Mouse (Mus musculus): Measurements from ENCODE around the gene Igfals. TPM values are rescaled to one million over a fixed set of nuclear protein-coding genes. Genes with fewer than 3 reads are reported as not detected.

Gene Igfals
- total RNA-seq (2014; rRNA removed; ENCODE audit: low replicate concordance): 1.7 TPM in 2 replicates
- 0.44 and 0.53 TPM in 2 replicates for polyA plus RNA-seq (2015; fragmentation: Nextera tagmentation; extraction: Ambion mirVana)

DNA sequence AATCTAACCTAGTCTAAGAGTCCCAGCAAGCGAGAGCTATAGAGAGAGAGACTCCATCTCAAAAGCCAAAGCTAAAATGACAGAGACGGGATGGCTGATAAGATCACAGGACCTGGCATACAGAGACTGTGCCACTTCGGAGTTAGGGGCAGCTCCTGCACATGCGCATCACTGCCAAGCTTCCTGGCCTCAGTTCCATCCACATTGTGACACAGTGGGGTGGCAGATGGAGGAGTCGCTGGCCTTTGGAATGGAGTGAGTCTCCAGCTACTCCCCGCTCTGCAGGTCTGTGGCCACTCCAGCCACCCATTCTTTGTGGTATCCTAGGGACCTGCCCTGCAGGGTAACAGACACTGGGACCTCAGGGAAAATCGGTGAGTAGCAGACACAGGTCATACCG, at the start of gene Igfals:
Gene Igfals, plus strand, starts transcription at position 222 of the 400 bp plus-strand sequence.
- WGBS: 85% methylated on average over 8 of the region's 8 CpGs
- Histone ChIP-seq H3K27me3 (ENCODE audit: control insufficient read depth, insufficient read depth, low read length) (no peaks in the 10 kb centered on the region), H3K9me3 (replicated peaks; ENCODE audit: control insufficient read depth, low read length) (no peaks in the 10 kb centered on the region), H3K4me3 (ENCODE audit: low read depth, low read length) (no peak within 1 kb of the TSS), H3K4me1 (ENCODE audit: control insufficient read depth, insufficient read depth) (no peaks in the 10 kb centered on the region), H3K4me2 (ENCODE audit: low read depth, low read length) (no peak within 1 kb of the TSS), H3K36me3 (replicated peaks; ENCODE audit: control insufficient read depth, insufficient read depth, low read length) (peaks cover 32% of the 10 kb centered on the region), H3K27ac (ENCODE audit: low read depth) (no peak within 1 kb of the TSS), H3K9ac (replicated peaks; ENCODE audit: low read depth, low read length) (no peak within 1 kb of the TSS)
- DNase-seq (ENCODE audit: low spot score) (no peak), ATAC-seq (ENCODE audit: insufficient read depth, low read depth) (no peak)
- TF ChIP-seq CTCF (IDR thresholded peaks at IDR 0.05; ENCODE audit: low read depth) (no peak), EP300 (IDR thresholded peaks at IDR 0.05; ENCODE audit: low read depth) (no peak)

DNA sequence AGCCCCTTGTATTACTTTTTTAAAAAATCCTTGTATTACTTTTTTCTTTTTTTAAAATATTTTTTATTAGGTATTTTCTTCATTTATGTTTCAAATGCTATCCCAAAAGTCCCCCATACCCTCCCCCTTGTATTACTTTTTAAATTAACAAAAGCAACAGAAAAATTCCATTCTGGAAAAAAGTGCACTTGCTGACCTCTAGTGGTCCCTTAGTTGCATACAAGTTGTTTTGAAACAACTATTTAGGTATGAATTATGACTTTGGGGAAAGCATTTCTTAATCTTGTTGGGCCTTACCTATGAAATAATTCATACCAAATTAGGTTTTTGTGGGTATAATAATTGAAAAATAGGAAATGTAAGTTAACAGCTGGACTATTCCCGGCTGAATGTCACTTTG, 48.3 kb upstream of the Igfals start:
- 27% methylated on average over 1 of the region's 1 CpGs for WGBS

DNA sequence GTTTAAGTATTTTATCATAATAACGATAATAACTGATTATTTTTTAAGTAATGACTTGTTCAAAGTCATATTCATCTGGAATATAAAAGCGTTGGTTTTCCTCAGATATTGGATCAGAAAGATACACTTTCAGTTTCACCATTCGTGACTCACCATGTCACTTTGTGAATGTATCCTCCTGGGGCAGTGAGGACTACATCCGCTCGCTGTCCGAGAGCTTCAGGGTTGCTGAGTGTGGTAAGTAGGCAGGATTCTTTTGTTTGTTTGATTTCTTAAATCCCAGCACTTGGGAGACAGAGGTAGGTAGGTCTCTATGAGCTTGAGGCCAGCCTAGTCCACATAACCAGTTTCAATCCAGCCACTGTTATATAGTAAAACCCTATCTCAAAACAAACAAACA, 47.6 kb upstream of the Igfals start:
- no peaks in the 10 kb centered on the region for H3K27me3 ChIP-seq (ENCODE audit: control insufficient read depth, insufficient read depth, low read length)
- no peak overlapping the region for H3K4me3 ChIP-seq (ENCODE audit: low read depth, low read length)
- H3K4me1 ChIP-seq (ENCODE audit: control insufficient read depth, insufficient read depth): no peaks in the 10 kb centered on the region
- H3K36me3 ChIP-seq (replicated peaks; ENCODE audit: control insufficient read depth, insufficient read depth, low read length): no peaks in the 10 kb centered on the region
- no peak overlapping the region for H3K4me2 ChIP-seq (ENCODE audit: low read depth, low read length)
- DNase-seq (ENCODE audit: low spot score) (no peak), ATAC-seq (ENCODE audit: insufficient read depth, low read depth) (no peak)
- H3K9me3 ChIP-seq (replicated peaks; ENCODE audit: control insufficient read depth, low read length): no peaks in the 10 kb centered on the region
- no peak for TF ChIP-seq CTCF (IDR thresholded peaks at IDR 0.05; ENCODE audit: low read depth)
- no peak for TF ChIP-seq EP300 (IDR thresholded peaks at IDR 0.05; ENCODE audit: low read depth)
- H3K27ac ChIP-seq (ENCODE audit: low read depth): no peak overlapping the region
- WGBS: 39% methylated on average over 6 of the region's 6 CpGs
- no peak overlapping the region for H3K9ac ChIP-seq (replicated peaks; ENCODE audit: low read depth, low read length)

More for the DNA sequence above, 48.3 kb upstream of the Igfals start:
- no peak overlapping the region for H3K4me3 ChIP-seq (ENCODE audit: low read depth, low read length)
- H3K27me3 ChIP-seq (ENCODE audit: control insufficient read depth, insufficient read depth, low read length): no peaks in the 10 kb centered on the region
- TF ChIP-seq EP300 (IDR thresholded peaks at IDR 0.05; ENCODE audit: low read depth): no peak
- peak; percentile 43 for TF ChIP-seq CTCF (IDR thresholded peaks at IDR 0.05; ENCODE audit: low read depth)
- no peak overlapping the region for H3K27ac ChIP-seq (ENCODE audit: low read depth)
- H3K4me2 ChIP-seq (ENCODE audit: low read depth, low read length): no peak overlapping the region
- no peak overlapping the region for H3K9ac ChIP-seq (replicated peaks; ENCODE audit: low read depth, low read length)
- no peaks in the 10 kb centered on the region for H3K4me1 ChIP-seq (ENCODE audit: control insufficient read depth, insufficient read depth)
- H3K36me3 ChIP-seq (replicated peaks; ENCODE audit: control insufficient read depth, insufficient read depth, low read length): no peaks in the 10 kb centered on the region
- no peak for ATAC-seq (ENCODE audit: insufficient read depth, low read depth)
- no peaks in the 10 kb centered on the region for H3K9me3 ChIP-seq (replicated peaks; ENCODE audit: control insufficient read depth, low read length)
- DNase-seq (ENCODE audit: low spot score): no peak

DNA sequence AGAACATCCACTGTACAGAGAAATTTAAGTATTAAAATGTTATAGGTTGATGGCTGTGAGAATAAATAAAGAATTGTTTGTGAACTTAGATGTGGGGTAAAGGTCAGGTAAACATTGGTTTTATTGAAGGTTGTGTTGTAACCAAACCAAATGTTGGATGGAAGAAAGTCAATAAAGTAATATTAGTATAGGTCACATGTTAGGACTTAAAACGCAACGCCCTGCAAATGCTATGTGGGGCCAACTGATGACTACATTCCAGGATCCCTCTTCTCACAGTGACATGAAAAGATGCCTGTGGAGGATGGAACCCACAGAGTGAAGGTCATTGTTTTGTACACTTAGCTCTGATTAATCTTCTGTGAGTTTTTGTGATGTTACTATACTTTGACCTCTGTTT, 46.3 kb upstream of the Igfals start:
- H3K4me3 ChIP-seq (ENCODE audit: low read depth, low read length): no peak overlapping the region
- H3K27ac ChIP-seq (ENCODE audit: low read depth): no peak overlapping the region
- H3K4me2 ChIP-seq (ENCODE audit: low read depth, low read length): no peak overlapping the region
- H3K27me3 ChIP-seq (ENCODE audit: control insufficient read depth, insufficient read depth, low read length): no peaks in the 10 kb centered on the region
- no peak for ATAC-seq (ENCODE audit: insufficient read depth, low read depth)
- no peaks in the 10 kb centered on the region for H3K9me3 ChIP-seq (replicated peaks; ENCODE audit: control insufficient read depth, low read length)
- WGBS: 49% methylated on average over 2 of the region's 2 CpGs
- no peaks in the 10 kb centered on the region for H3K4me1 ChIP-seq (ENCODE audit: control insufficient read depth, insufficient read depth)
- H3K9ac ChIP-seq (replicated peaks; ENCODE audit: low read depth, low read length): no peak overlapping the region
- DNase-seq (ENCODE audit: low spot score): no peak
- H3K36me3 ChIP-seq (replicated peaks; ENCODE audit: control insufficient read depth, insufficient read depth, low read length): no peaks in the 10 kb centered on the region
- no peak for TF ChIP-seq EP300 (IDR thresholded peaks at IDR 0.05; ENCODE audit: low read depth)
- TF ChIP-seq CTCF (IDR thresholded peaks at IDR 0.05; ENCODE audit: low read depth): no peak

DNA sequence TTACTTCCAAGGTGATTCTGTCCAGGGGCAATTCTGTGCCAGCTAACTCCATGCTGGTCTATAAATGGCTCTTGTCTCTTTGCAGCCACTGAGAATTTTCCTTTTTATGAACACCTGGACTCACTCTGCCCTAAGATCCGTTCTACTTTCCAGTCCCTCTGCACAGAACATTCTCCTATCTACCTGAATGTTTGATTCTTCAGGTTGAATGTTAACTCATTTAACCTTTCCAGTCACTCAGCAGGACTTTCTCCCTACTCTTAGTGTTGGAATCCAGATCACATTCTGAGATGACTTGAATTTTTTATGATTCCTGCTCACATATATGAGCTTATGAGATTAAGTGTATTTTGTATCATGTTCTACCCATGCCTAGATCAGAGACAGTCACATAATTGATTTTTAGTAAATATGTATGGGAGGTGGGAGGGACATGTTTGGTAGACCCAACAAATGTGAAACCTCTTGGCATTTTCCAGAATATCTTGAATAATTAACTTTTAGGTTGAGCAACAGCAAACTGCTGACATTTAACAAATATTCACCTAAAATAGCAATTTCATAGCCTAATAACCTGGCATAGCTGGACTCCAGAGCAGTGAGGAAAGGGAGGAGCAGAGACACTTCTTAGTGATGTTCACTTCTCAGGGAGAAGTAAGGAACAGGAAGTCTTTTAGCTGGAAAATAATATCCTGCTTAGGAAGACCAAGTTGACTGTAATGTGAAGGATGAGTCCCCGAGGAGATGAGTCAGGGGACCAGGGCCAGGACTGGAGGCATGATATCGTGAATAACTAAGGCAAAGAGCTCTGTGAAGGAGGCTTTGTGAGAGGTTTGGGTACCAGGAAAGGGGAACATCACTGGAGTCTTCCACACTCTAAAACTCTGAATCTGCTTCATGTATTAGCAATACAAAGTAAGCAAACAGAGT, 44.2 kb upstream of the Igfals start:
- no peak for DNase-seq (ENCODE audit: low spot score)
- H3K4me3 ChIP-seq (ENCODE audit: low read depth, low read length): no peak overlapping the region
- H3K4me2 ChIP-seq (ENCODE audit: low read depth, low read length): no peak overlapping the region
- H3K9me3 ChIP-seq (replicated peaks; ENCODE audit: control insufficient read depth, low read length): no peaks in the 10 kb centered on the region
- no peak overlapping the region for H3K27ac ChIP-seq (ENCODE audit: low read depth)
- WGBS: 43% methylated on average over 3 of the region's 3 CpGs
- H3K27me3 ChIP-seq (ENCODE audit: control insufficient read depth, insufficient read depth, low read length): no peaks in the 10 kb centered on the region
- H3K9ac ChIP-seq (replicated peaks; ENCODE audit: low read depth, low read length): no peak overlapping the region
- ATAC-seq (ENCODE audit: insufficient read depth, low read depth): no peak
- H3K36me3 ChIP-seq (replicated peaks; ENCODE audit: control insufficient read depth, insufficient read depth, low read length): no peaks in the 10 kb centered on the region
- no peaks in the 10 kb centered on the region for H3K4me1 ChIP-seq (ENCODE audit: control insufficient read depth, insufficient read depth)
- TF ChIP-seq CTCF (IDR thresholded peaks at IDR 0.05; ENCODE audit: low read depth): no peak
- no peak for TF ChIP-seq EP300 (IDR thresholded peaks at IDR 0.05; ENCODE audit: low read depth)
